Mouse (Mus musculus): ENCODE results near the gene Bmyc. TPM values are rescaled to one million over a fixed set of nuclear protein-coding genes. Genes with fewer than 3 reads are reported as not detected.
"Not testable (repeated sequence)": the region's sequence is repeated elsewhere in the genome, so short reads cannot be mapped to it uniquely, and the experiment has no call there.

Bmyc gene
- total RNA-seq, 1 experiment from 2014 or later, result 40.2 TPM

DNA sequence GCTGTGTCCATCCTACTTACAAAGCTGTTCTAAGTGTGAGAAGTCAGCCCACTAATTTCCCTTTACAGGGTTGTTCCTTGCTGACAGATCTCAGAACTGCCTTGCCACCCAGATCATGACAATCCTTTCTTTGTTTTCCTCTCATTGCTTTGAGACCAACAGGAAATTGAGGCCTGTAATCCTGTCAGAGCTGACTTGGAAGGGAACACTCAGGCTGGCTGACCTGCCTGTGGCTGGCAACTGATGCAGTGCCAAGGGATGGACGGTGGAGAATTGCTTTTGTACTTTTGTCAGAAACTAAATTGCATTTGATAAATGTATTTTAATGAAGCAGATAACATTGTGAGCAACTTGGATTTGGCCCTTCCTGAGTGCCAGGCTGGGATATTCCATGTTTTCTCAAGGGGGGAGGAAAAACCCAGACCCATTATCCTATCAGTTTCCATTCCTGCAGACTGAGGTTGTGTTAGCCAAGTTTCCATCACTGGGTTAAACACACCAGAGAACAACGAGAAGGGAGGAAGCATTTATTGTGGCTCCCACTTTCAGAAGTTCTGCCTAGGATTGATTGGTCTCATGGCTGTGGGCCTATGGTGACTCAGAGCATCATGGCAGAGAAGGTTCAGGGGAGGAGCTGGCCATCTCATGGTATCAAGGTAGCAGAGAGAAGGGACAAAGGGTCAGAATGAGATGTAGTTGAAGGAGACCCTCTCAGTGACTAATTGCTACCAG, 26.8 kb downstream of the Bmyc start:
- no peak for DNase-seq

DNA sequence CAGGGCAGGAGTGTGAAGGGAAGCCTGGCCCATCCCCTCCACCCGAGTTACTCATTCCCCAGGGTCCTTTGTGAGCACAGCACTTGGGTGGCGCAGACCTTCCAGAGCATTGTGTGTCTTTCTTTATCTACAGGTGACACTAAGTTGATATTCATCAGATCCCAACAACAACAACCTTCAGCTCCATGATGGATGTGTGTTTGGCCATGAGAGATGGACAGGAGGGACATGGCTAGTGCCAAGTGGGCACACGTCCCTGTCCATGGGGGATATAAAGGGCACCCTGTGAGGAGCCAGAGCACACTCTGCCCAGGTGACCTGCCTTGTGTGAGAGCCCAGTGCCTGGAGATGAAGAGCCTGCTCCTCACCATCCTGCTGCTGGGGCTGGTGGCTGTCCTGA, 30.2 kb downstream of the Bmyc start, which contains the start of gene Obp2b:
Gene Obp2b (plus strand): TSS at position 301 of the 400 bp plus-strand sequence.
- not testable (repeated sequence) for DNase-seq

DNA sequence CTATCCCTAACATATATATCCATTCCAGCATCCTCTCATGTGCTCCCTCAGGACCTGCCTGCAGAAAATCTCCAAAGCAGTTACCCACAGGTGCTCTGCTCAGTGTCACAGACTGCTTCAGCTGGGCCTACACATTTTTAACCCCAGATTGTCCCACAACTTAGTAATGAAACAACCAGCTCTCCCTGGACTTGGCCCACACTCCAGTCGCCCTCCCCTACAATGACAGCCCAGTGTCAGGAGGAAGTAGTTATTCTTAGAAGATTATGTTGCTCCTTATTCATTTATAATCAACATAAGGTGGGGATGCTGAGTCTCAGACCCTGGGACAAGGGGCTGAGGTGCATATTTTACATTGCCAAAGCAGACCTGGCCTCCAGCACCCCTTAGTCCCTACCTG, 35.1 kb downstream of the Bmyc start:
- no peak for DNase-seq

DNA sequence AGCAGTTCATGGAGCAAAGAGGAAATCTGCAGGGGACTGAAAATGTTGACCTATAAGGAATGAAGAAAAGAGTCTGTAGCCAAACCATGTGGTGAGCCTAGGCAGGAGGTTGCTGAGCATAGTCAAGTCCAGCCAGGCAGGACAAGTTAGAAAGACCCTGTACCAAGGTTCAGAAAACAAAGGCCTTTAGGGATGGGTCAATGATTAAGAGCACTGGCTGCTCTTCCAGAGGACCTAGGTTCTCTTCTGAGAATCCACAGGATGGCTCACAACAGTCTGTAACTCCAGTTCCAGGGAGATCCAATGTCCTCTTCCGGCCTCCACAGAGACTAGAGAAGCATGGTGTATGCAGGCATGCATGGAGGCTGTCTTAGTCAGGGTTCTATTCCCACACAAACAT, 47.7 kb downstream of the Bmyc start:
- DNase-seq, result no peak

Other genes starting within 250 kb of the Bmyc start
- gene Clic3, start 249.9 kb upstream of the Bmyc start, total RNA-seq (2021), result 0.74 and 1.0 TPM in 2 replicates
- 36.2 and 42.6 TPM in 2 replicates for gene Paxx, start 245.6 kb upstream of the Bmyc start, total RNA-seq (2021)
- gene Ptgds, start 236.7 kb upstream of the Bmyc start, total RNA-seq (2021), result 8.7 and 9.9 TPM in 2 replicates
- not detected in 2 replicates for gene Lcn12, start 212.8 kb upstream of the Bmyc start, total RNA-seq (2021)
- 79.3 and 81.4 TPM in 2 replicates for gene Fbxw5, start 206.0 kb upstream of the Bmyc start, total RNA-seq (2021)
- gene C8g, start 205.0 kb upstream of the Bmyc start, total RNA-seq (2021), result 4.4 and 36.5 TPM in 2 replicates
- gene Traf2, start 159.8 kb upstream of the Bmyc start, total RNA-seq (2021), result 21.8 and 24.4 TPM in 2 replicates
- 312 and 335 TPM in 2 replicates for gene Edf1, start 148.9 kb upstream of the Bmyc start, total RNA-seq (2021)
- 4.7 and 5.0 TPM in 2 replicates for gene Mamdc4, start 131.9 kb upstream of the Bmyc start, total RNA-seq (2021)
- 56.6 and 58.1 TPM in 2 replicates for gene Phpt1, start 131.5 kb upstream of the Bmyc start, total RNA-seq (2021)
- 2.1 and 3.0 TPM in 2 replicates for gene Ajm1, start 125.0 kb upstream of the Bmyc start, total RNA-seq (2021)
- 72.7 and 87.8 TPM in 2 replicates for gene Rabl6, start 98.2 kb upstream of the Bmyc start, total RNA-seq (2021)
- not detected in 2 replicates for gene Ccdc183, start 89.1 kb upstream of the Bmyc start, total RNA-seq (2021)
- gene Tmem141, start 84.7 kb upstream of the Bmyc start, total RNA-seq (2021), result 30.5 and 33.1 TPM in 2 replicates
- gene Fcna, start 78.7 kb upstream of the Bmyc start, total RNA-seq (2021), result 7.0 and 9.7 TPM in 2 replicates
- gene Lcn8, start 53.6 kb upstream of the Bmyc start, total RNA-seq (2021), result not detected in 2 replicates
- gene Lcn5, start 48.8 kb upstream of the Bmyc start, total RNA-seq (2021), result not detected in 2 replicates
- gene Lcn6, start 30.0 kb upstream of the Bmyc start, total RNA-seq (2021), result not detected in 2 replicates
- not detected in 2 replicates for gene Lcn10, start 24.0 kb upstream of the Bmyc start, total RNA-seq (2021)
- gene Obp2a, start 6.7 kb upstream of the Bmyc start, total RNA-seq (2021), result 4.7 and 4.8 TPM in 2 replicates
- not detected in 2 replicates for gene Obp2b, start 30.3 kb downstream of the Bmyc start, total RNA-seq (2021)
- not detected in 2 replicates for gene Lcn3, start 58.8 kb downstream of the Bmyc start, total RNA-seq (2021)
- gene Lcn11, start 70.3 kb downstream of the Bmyc start, total RNA-seq (2021), result not detected in 2 replicates
- gene Gm13539, start 75.5 kb downstream of the Bmyc start, total RNA-seq (2021), result not detected in 2 replicates
- gene Glt6d1, start 109.1 kb downstream of the Bmyc start, total RNA-seq (2021), result not detected in 2 replicates
- gene Lcn9, start 116.4 kb downstream of the Bmyc start, total RNA-seq (2021), result not detected in 2 replicates
- not detected in 2 replicates for gene Sohlh1, start 140.5 kb downstream of the Bmyc start, total RNA-seq (2021)
- 4.9 and 6.4 TPM in 2 replicates for gene Kcnt1, start 157.0 kb downstream of the Bmyc start, total RNA-seq (2021)